Mouse (Mus musculus) limb, embryonic 12.5 days (tissue): ENCODE data around the gene Ccl1. TPM values are rescaled to one million over a fixed set of nuclear protein-coding genes. Genes with fewer than 3 reads are reported as not detected.

Experiments
- ATAC-seq: fragments of 200-750 bp; cut with Nextera tagmentation; 2 replicates; pipeline ENCODE4 v1.8.0; 2017; ENCODE audit warnings: low read depth, moderate TSS enrichment; ENCODE audit not compliant: insufficient number of reproducible peaks, insufficient read depth, low FRiP score, low TSS enrichment
- H3K27ac ChIP-seq: fragments of 300-500 bp; sonication (generic); 2 replicates; pipeline ENCODE4 v1.5.1; 2016; ENCODE audit warnings: mild to moderate bottlenecking, moderate library complexity
- H3K27me3 ChIP-seq: fragments of 300-500 bp; sonication (generic); 2 replicates; pipeline ENCODE4 v1.6.1; 2016; ENCODE audit warnings: mild to moderate bottlenecking, moderate library complexity
- H3K36me3 ChIP-seq: fragments of 300-500 bp; sonication (generic); 2 replicates; pipeline ENCODE4 v1.6.1; 2016; ENCODE audit warnings: mild to moderate bottlenecking, moderate library complexity
- H3K4me1 ChIP-seq: fragments of 300-500 bp; sonication (generic); replicated peaks from 2 replicates; pipeline ENCODE4 v1.6.1; 2016
- H3K4me2 ChIP-seq: fragments of 300-500 bp; sonication (generic); 2 replicates; pipeline ENCODE4 v1.6.1; 2016; ENCODE audit warnings: mild to moderate bottlenecking, moderate library complexity
- H3K4me3 ChIP-seq: fragments of 300-500 bp; sonication (generic); replicated peaks from 2 replicates; pipeline ENCODE4 v1.5.1; 2016; ENCODE audit warnings: mild to moderate bottlenecking
- H3K9ac ChIP-seq: fragments of 300-500 bp; sonication (generic); replicated peaks from 2 replicates; pipeline ENCODE4 v1.6.1; 2016; ENCODE audit warnings: mild to moderate bottlenecking, moderate library complexity
- H3K9me3 ChIP-seq: fragments of 300-500 bp; sonication (generic); 2 replicates; pipeline ENCODE4 v1.6.1; 2016; ENCODE audit warnings: mild to moderate bottlenecking, moderate library complexity
- WGBS: fragments of 180-500 bp; shearing (Covaris S2); methylation state at CpG from one replicate; pipeline ENCODE4 v1.1.7; 2016; 5-methylcytosine and 5-hydroxymethylcytosine counted together
- polyA plus RNA-seq: library from polyadenylated mRNA; unstranded; fragments of >200 nt; fragmentation: Nextera tagmentation; extraction: Ambion mirVana; gene quantifications from 2 replicates; pipeline ENCODE4 v1.2.1, GENCODE M21; 2016

Ccl1 gene
- polyA plus RNA-seq, 1 experiment from 2014 or later: not detected

- H3K4me2 ChIP-seq: no peak overlapping the region
- H3K9ac ChIP-seq: no peak overlapping the region
- no peak for ATAC-seq
- no peaks in the 10 kb centered on the region for H3K9me3 ChIP-seq
- peaks cover 8% of the 10 kb centered on the region; the same call in 1 of the 2 replicates for H3K27me3 ChIP-seq
- 90% methylated on average over 6 of the region's 6 CpGs for whole genome bisulfite sequencing
- H3K27ac ChIP-seq: no peak overlapping the region
- no peaks in the 10 kb centered on the region for H3K4me1 ChIP-seq
- no peaks in the 10 kb centered on the region for H3K36me3 ChIP-seq
- no peak overlapping the region for H3K4me3 ChIP-seq
These were observed 100.3 kb downstream of the Ccl1 start for GRCm38 (mm10) chr11:82205221-82205620.

GRCm38 (mm10) chr11:82203706-82204105, 101.8 kb downstream of the Ccl1 start:
- Histone ChIP-seq H3K4me3 (no peak overlapping the region), H3K36me3 (no peaks in the 10 kb centered on the region), H3K4me2 (no peak overlapping the region), H3K27me3 (peaks cover 8% of the 10 kb centered on the region; the same call in 1 of the 2 replicates), H3K9me3 (no peaks in the 10 kb centered on the region), H3K9ac (no peak overlapping the region), H3K4me1 (peaks cover 8% of the 10 kb centered on the region; the same call in 1 of the 2 replicates), H3K27ac (no peak overlapping the region)
- WGBS: 87% methylated on average over 3 of the region's 3 CpGs
- no peak for ATAC-seq

- Histone ChIP-seq H3K9me3 (no peaks in the 10 kb centered on the region), H3K27ac (no peak overlapping the region), H3K9ac (no peak overlapping the region), H3K4me2 (no peak overlapping the region), H3K4me3 (no peak overlapping the region), H3K4me1 (peaks cover 9% of the 10 kb centered on the region; the same call in 1 of the 2 replicates), H3K27me3 (0 out of 2 replicates have a peak, but pooled peaks cover 7% of the 10 kb centered on the region), H3K36me3 (no peaks in the 10 kb centered on the region)
- ATAC-seq: no peak
- 79% methylated on average over 3 of the region's 3 CpGs for WGBS
These were observed 107.7 kb downstream of the Ccl1 start for GRCm38 (mm10) chr11:82197774-82198173.

- no peak overlapping the region for H3K4me3 ChIP-seq
- no peaks in the 10 kb centered on the region for H3K36me3 ChIP-seq
- no peak overlapping the region for H3K27ac ChIP-seq
- ATAC-seq: no peak
- H3K9me3 ChIP-seq: no peaks in the 10 kb centered on the region
- H3K4me1 ChIP-seq: peaks cover 9% of the 10 kb centered on the region; the same call in 1 of the 2 replicates
- no peak overlapping the region for H3K4me2 ChIP-seq
- H3K27me3 ChIP-seq: no peaks in the 10 kb centered on the region
- 55% methylated on average over 2 of the region's 2 CpGs for WGBS
- H3K9ac ChIP-seq: no peak overlapping the region
These were observed 110.5 kb downstream of the Ccl1 start for GRCm38 (mm10) chr11:82194980-82195379.

GRCm38 (mm10) chr11:82193826-82194225, 111.7 kb downstream of the Ccl1 start:
- 70% methylated on average over 9 of the region's 9 CpGs for WGBS
- Histone ChIP-seq H3K27me3 (no peaks in the 10 kb centered on the region), H3K4me1 (0 out of 2 replicates have a peak, but pooled peaks cover 2% of the 10 kb centered on the region), H3K9me3 (no peaks in the 10 kb centered on the region), H3K27ac (no peak overlapping the region), H3K4me3 (no peak overlapping the region), H3K4me2 (no peak overlapping the region), H3K36me3 (no peaks in the 10 kb centered on the region), H3K9ac (no peak overlapping the region)
- no peak for ATAC-seq

DNA sequence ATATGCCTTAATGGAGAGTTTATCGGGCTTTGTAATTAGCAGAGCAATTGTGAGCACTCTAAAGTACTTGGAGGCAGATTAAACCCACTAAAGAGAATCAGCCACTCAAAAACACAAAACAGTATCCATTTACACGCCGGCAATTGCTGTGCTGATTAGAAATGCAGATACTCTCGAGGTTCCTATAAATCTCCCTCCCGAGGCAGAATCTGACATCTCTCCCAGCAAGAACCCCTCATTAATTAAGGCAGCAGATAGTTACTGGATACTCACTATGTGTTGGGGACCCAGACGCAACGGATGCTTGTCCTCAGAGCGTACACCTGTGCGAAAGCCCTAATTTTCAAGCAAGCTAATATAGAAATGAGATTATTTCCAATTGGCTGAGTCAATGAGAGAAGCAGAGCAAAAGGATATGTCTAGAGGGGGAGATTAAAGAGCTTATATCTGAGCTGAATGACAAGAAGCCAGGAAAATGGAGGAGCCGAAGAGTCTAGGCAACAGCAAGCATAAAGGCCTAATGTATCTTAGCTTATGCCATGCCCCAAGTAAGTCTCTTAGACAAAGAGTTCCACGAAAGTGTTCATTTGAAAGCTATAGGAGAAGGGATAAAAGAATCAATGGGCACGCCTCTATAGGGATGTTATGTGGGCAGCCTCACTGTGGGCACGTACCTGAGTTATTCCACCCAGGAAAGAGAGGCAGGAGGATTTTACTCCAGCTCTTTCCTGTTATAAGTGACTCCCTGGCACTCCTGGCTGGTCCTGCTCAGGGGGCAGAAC, 115.5 kb downstream of the Ccl1 start:
- H3K27me3 ChIP-seq: no peaks in the 10 kb centered on the region
- H3K36me3 ChIP-seq: no peaks in the 10 kb centered on the region
- no peaks in the 10 kb centered on the region for H3K9me3 ChIP-seq
- H3K27ac ChIP-seq: no peak overlapping the region
- ATAC-seq: no peak
- no peak overlapping the region for H3K9ac ChIP-seq
- no peaks in the 10 kb centered on the region for H3K4me1 ChIP-seq
- 75% methylated on average over 13 of the region's 13 CpGs for WGBS
- H3K4me3 ChIP-seq: no peak overlapping the region
- H3K4me2 ChIP-seq: no peak overlapping the region

- no peak overlapping the region for H3K9ac ChIP-seq
- no peak overlapping the region for H3K4me3 ChIP-seq
- H3K4me2 ChIP-seq: no peak overlapping the region
- no peaks in the 10 kb centered on the region for H3K9me3 ChIP-seq
- ATAC-seq: no peak
- no peaks in the 10 kb centered on the region for H3K36me3 ChIP-seq
- H3K27ac ChIP-seq: no peak overlapping the region
- no peaks in the 10 kb centered on the region for H3K4me1 ChIP-seq
- WGBS: 79% methylated on average over 3 of the region's 3 CpGs
- H3K27me3 ChIP-seq: peaks cover 9% of the 10 kb centered on the region; the same call in 1 of the 2 replicates
These were observed 119.8 kb downstream of the Ccl1 start for GRCm38 (mm10) chr11:82185684-82186083.

DNA sequence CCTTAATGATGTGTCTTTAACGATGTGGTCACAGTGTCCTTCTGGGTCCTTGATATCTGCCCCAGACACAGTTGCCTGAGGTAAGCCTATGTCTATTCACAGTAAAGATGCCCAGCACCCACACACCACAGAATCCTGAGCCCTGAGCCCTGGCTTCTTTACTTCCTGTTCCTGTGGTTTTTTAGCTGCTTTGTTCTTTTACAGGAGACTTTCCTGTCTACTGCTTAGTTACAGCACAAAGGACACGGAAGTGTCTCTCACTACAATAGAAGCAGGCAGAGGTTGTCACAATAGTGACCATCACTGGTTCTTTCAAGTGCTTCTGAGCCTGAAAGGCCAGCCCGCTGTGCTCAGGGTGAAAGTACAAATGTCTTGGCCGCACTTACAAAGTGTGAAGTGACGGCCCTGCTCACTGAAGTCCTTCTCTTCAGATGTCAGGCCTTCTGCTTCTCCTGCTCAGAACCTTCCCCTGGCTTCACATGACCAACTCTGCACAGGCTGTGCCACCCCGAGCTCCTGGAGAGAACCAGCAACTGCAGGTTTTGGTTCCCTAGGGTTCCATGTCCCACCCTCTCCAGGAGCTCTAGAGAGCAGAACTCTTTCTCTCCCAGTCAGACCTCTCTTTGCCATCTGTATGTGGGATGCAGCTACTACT, 122.1 kb downstream of the Ccl1 start:
- Histone ChIP-seq H3K27ac (no peak overlapping the region), H3K4me3 (no peak overlapping the region), H3K4me1 (no peaks in the 10 kb centered on the region), H3K4me2 (no peak overlapping the region), H3K9me3 (no peaks in the 10 kb centered on the region), H3K27me3 (peaks cover 18% of the 10 kb centered on the region), H3K9ac (no peak overlapping the region), H3K36me3 (no peaks in the 10 kb centered on the region)
- WGBS: 70% methylated on average over 6 of the region's 6 CpGs
- ATAC-seq: no peak

DNA sequence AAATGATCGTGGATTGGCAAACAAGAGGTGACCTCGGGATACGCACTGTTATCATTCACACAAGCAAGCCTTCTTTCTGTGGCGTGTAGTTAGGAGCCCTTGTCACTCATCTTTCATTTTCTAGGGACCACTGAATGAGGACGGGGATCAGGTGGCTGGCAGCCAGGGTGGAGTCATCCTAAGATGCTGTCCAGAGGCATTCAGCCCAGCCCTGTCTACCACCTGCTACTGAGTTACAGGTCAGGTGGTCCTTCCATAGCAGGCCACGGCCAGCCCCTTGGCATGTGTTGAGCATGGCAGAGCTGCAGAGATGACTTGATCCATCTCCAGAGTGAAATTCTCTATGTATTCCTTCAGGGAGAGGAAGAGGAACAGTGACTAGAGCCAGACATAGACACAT, 123.1 kb downstream of the Ccl1 start:
- H3K4me1 ChIP-seq: no peaks in the 10 kb centered on the region
- WGBS: 90% methylated on average over 6 of the region's 6 CpGs
- H3K9me3 ChIP-seq: no peaks in the 10 kb centered on the region
- no peak for ATAC-seq
- no peak overlapping the region for H3K4me2 ChIP-seq
- H3K36me3 ChIP-seq: no peaks in the 10 kb centered on the region
- H3K27me3 ChIP-seq: peaks cover 23% of the 10 kb centered on the region
- no peak overlapping the region for H3K4me3 ChIP-seq
- H3K9ac ChIP-seq: no peak overlapping the region
- H3K27ac ChIP-seq: no peak overlapping the region

DNA sequence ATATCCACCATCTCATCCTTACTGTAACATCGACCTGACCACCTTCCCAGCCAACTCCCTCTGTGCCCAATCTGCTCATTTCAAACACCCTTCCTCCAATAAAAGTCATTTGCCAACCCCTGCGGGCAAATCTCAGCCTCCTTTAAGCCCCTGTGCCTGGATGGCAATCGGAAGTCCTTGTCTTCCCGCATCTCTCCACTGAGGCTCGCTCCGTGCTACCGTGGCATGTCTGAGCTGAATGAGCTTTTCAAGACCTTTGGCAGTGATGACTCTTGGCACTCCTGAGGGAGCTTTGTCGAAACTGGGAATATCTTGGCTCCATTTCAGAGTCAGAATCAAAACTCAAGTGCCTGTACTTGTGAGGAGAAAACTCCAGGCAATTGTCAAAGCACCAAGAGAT, 124.2 kb downstream of the Ccl1 start:
- Histone ChIP-seq H3K27ac (no peak overlapping the region), H3K36me3 (no peaks in the 10 kb centered on the region), H3K4me1 (no peaks in the 10 kb centered on the region), H3K4me2 (no peak overlapping the region), H3K9ac (no peak overlapping the region), H3K9me3 (no peaks in the 10 kb centered on the region), H3K4me3 (no peak overlapping the region), H3K27me3 (peaks cover 23% of the 10 kb centered on the region)
- ATAC-seq: no peak
- WGBS: 90% methylated on average over 8 of the region's 8 CpGs

DNA sequence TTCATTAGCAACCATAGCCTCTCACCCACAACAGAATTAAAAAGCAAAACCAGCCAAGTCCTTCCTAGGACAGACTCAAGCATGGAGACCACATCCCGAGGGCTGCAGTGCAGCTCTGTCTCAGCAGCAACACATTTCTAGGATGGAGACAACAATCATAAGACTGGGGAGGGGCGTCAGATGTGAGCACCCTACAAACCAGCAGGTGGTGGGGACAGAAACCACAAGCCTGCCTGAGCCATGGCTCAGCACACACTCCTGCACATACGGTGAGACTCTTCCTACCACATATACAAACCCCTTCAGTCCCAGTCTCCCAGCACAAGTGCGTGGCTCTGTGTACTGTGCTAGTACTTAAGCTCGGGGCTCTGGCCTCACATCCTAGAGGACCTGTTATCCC, 127.3 kb downstream of the Ccl1 start:
- H3K27ac ChIP-seq: no peak overlapping the region
- 77% methylated on average over 5 of the region's 5 CpGs for WGBS
- H3K4me3 ChIP-seq: no peak overlapping the region
- ATAC-seq: no peak
- peaks cover 23% of the 10 kb centered on the region for H3K27me3 ChIP-seq
- H3K4me1 ChIP-seq: no peaks in the 10 kb centered on the region
- H3K36me3 ChIP-seq: no peaks in the 10 kb centered on the region
- no peaks in the 10 kb centered on the region for H3K9me3 ChIP-seq
- H3K9ac ChIP-seq: no peak overlapping the region
- no peak overlapping the region for H3K4me2 ChIP-seq
